ENCODE assay signal across 8 mouse cellular contexts in genomic region chr12:84192741-84193641, GRCm38 (mm10). TPM values are rescaled to one million over a fixed set of nuclear protein-coding genes. Genes with fewer than 3 reads are reported as not detected.
DNase-seq lines count a peak whose midpoint lies in the region; ATAC-seq and TF ChIP-seq lines count a peak whose summit lies in the region.

No protein-coding gene starts in this region.

- no peaks in the 10 kb centered on the region for H3K9me3 ChIP-seq in kidney, embryonic 14.5 days (ENCODE audit: control insufficient read depth, low read length)
- H3K9me3 ChIP-seq in liver, embryonic 16.5 days (replicated peaks; ENCODE audit: control insufficient read depth, low read length), result no peaks in the 10 kb centered on the region
- no peaks in the 10 kb centered on the region for H3K9me3 ChIP-seq in neural tube, embryonic 11.5 days (ENCODE audit: control insufficient read depth, low read length)

- no peaks in the 10 kb centered on the region for H3K27me3 ChIP-seq in C2C12 (ENCODE audit: control insufficient read depth, insufficient read depth, insufficient read length)
- no peaks in the 10 kb centered on the region for H3K27me3 ChIP-seq in kidney, embryonic 14.5 days (ENCODE audit: control insufficient read depth, insufficient read depth, low read length)
- no peaks in the 10 kb centered on the region for H3K27me3 ChIP-seq in liver, embryonic 16.5 days (ENCODE audit: control insufficient read depth, insufficient read depth, low read depth, low read length)
- H3K27me3 ChIP-seq in neural tube, embryonic 11.5 days (ENCODE audit: control insufficient read depth, insufficient read depth, low read length), result no peaks in the 10 kb centered on the region

- peak overlapping the region; percentile 80 for H3K4me3 ChIP-seq in C2C12 (ENCODE audit: insufficient read depth, poor library complexity, severe bottlenecking)
- peak overlapping the region; percentile 76 for H3K4me3 ChIP-seq in kidney, embryonic 14.5 days (ENCODE audit: low read length)
- peak overlapping the region; percentile 76 for H3K4me3 ChIP-seq in liver, embryonic 16.5 days (ENCODE audit: low read depth, low read length)
- H3K4me3 ChIP-seq in neural tube, embryonic 11.5 days (ENCODE audit: low read depth, low read length), result peak overlapping the region; percentile 76

- H3K79me2 ChIP-seq in C2C12 (ENCODE audit: control insufficient read depth, insufficient read depth), result peaks cover 87% of the 10 kb centered on the region

- no peak for TF ChIP-seq CTCF in C2C12 (IDR thresholded peaks at IDR 0.05; ENCODE audit: control insufficient read depth, insufficient read depth, insufficient read length)

- ATAC-seq in granulocyte monocyte progenitor cell, adult 5-6 weeks (replicated peaks; ENCODE audit: poor library complexity, severe bottlenecking), result peak; percentile 18
- peak; percentile 41 for ATAC-seq in kidney, embryonic 14.5 days (ENCODE audit: low FRiP score, low TSS enrichment)
- ATAC-seq in liver, embryonic 16.5 days (ENCODE audit: low read depth), result peak; percentile 47
- peak; percentile 48 for ATAC-seq in neural tube, embryonic 11.5 days (ENCODE audit: insufficient read depth, low FRiP score, low TSS enrichment)

- no peaks in the 10 kb centered on the region for H3K36me3 ChIP-seq in C2C12 (ENCODE audit: control insufficient read depth, insufficient read depth)
- no peaks in the 10 kb centered on the region for H3K36me3 ChIP-seq in kidney, embryonic 14.5 days (ENCODE audit: control insufficient read depth, insufficient read depth, low read length)
- H3K36me3 ChIP-seq in liver, embryonic 16.5 days (ENCODE audit: control insufficient read depth, insufficient read depth), result no peaks in the 10 kb centered on the region
- no peaks in the 10 kb centered on the region for H3K36me3 ChIP-seq in neural tube, embryonic 11.5 days (ENCODE audit: control insufficient read depth, insufficient read depth, low read length)

- peak; percentile 61 for DNase-seq in adipocyte (ENCODE audit: low spot score)
- DNase-seq in embryo, embryonic 10 days (ENCODE audit: low spot score), result peak; percentile 77
- peak; percentile 84 for DNase-seq in neural tube, embryonic 11.5 days (ENCODE audit: low spot score)
- DNase-seq in thymus, postnatal 14 days, result peak; percentile 67

- peaks cover 62% of the 10 kb centered on the region for H3K4me1 ChIP-seq in kidney, embryonic 14.5 days (ENCODE audit: control insufficient read depth, insufficient read depth, low read length)
- H3K4me1 ChIP-seq in liver, embryonic 16.5 days (ENCODE audit: control insufficient read depth, low read depth, low read length), result peaks cover 73% of the 10 kb centered on the region
- H3K4me1 ChIP-seq in neural tube, embryonic 11.5 days (ENCODE audit: control insufficient read depth, insufficient read depth, low read length), result peaks cover 41% of the 10 kb centered on the region

- H3K27ac ChIP-seq in kidney, embryonic 14.5 days (ENCODE audit: low read depth, low read length), result peak overlapping the region; percentile 98
- peak overlapping the region; percentile 98 for H3K27ac ChIP-seq in liver, embryonic 16.5 days (ENCODE audit: low read length)
- H3K27ac ChIP-seq in neural tube, embryonic 11.5 days (ENCODE audit: low read depth, low read length), result peak overlapping the region; percentile 93

- H3ac ChIP-seq in C2C12 (ENCODE audit: control insufficient read depth, insufficient read length, low read depth), result peak overlapping the region; percentile 81

- H3K9ac ChIP-seq in kidney, embryonic 14.5 days (ENCODE audit: low read depth, low read length), result peak overlapping the region; percentile 94
- peak overlapping the region; percentile 97 for H3K9ac ChIP-seq in liver, embryonic 16.5 days (ENCODE audit: low read depth, low read length)
- H3K9ac ChIP-seq in neural tube, embryonic 11.5 days (ENCODE audit: low read length), result peak overlapping the region; percentile 90

- under 1% methylated on average over 77 of the region's 102 CpGs for WGBS in kidney, embryonic 14.5 days
- WGBS in liver, embryonic 16.5 days (ENCODE audit: insufficient replicate concordance), result under 1% methylated on average over 90 of the region's 102 CpGs
- WGBS in neural tube, embryonic 11.5 days, result under 1% methylated on average over 73 of the region's 102 CpGs

- peak overlapping the region; percentile 85 for H3K4me2 ChIP-seq in kidney, embryonic 14.5 days (replicated peaks; ENCODE audit: low read depth, low read length)
- peak overlapping the region; percentile 86 for H3K4me2 ChIP-seq in liver, embryonic 16.5 days (ENCODE audit: low read depth, low read length)
- peak overlapping the region; percentile 98 for H3K4me2 ChIP-seq in neural tube, embryonic 11.5 days (ENCODE audit: low read depth)

- H3K79me3 ChIP-seq in C2C12 (ENCODE audit: low read depth), result peaks cover 57% of the 10 kb centered on the region

TF ChIP-seq in C2C12, 6 proteins besides CTCF, POLR2A, EP300 and RAD21:
- TF ChIP-seq MYOG (IDR thresholded peaks at IDR 0.05; ENCODE audit: control insufficient read depth, extremely low read depth, insufficient read length) (no peak), MAX (IDR thresholded peaks at IDR 0.05) (peak; percentile 25)

RNA-seq across cellular contexts. Expression of gene Elmsan1, which starts 25.7 kb away (rescaled TPM):
- polyA plus RNA-seq in C2C12 (2012; fragmentation: generic; extraction: Trizol), result 6.5 TPM
- 12.7 and 15.1 TPM in 2 replicates for total RNA-seq in granulocyte monocyte progenitor cell, adult 5-6 weeks (2014; fragmentation: Nextera tagmentation)
- total RNA-seq in granulocyte monocyte progenitor cell, adult 5-6 weeks (2017), result 7.8 and 10.1 TPM in 2 replicates
- 5.8 and 9.3 TPM in 2 replicates for polyA plus RNA-seq in kidney, embryonic 14.5 days (2014; fragmentation: Nextera tagmentation; extraction: Ambion mirVana)
- 6.9 and 7.8 TPM in 2 replicates for polyA plus RNA-seq in liver, embryonic 16.5 days (2015; fragmentation: Nextera tagmentation; extraction: Ambion mirVana)
- polyA plus RNA-seq in neural tube, embryonic 11.5 days (2014; fragmentation: Nextera tagmentation; extraction: Ambion mirVana), result 4.4 and 5.9 TPM in 2 replicates

RNA-seq across cellular contexts. Expression of gene Pnma1, which starts 44.7 kb away (rescaled TPM):
- polyA plus RNA-seq in C2C12 (2012; fragmentation: generic; extraction: Trizol), result 0.46 TPM
- total RNA-seq in granulocyte monocyte progenitor cell, adult 5-6 weeks (2014; fragmentation: Nextera tagmentation), result 0.26 and 0.47 TPM in 2 replicates
- 0.17 TPM in 1 of 2 replicates, not detected in the other for total RNA-seq in granulocyte monocyte progenitor cell, adult 5-6 weeks (2017)
- polyA plus RNA-seq in kidney, embryonic 14.5 days (2014; fragmentation: Nextera tagmentation; extraction: Ambion mirVana), result 0.24 and 0.51 TPM in 2 replicates
- 0.12 and 0.14 TPM in 2 replicates for polyA plus RNA-seq in liver, embryonic 16.5 days (2015; fragmentation: Nextera tagmentation; extraction: Ambion mirVana)
- 1.6 and 2.5 TPM in 2 replicates for polyA plus RNA-seq in neural tube, embryonic 11.5 days (2014; fragmentation: Nextera tagmentation; extraction: Ambion mirVana)

Comparison
In these comparisons a context has a peak if more than half of its experiments do, and no peak if none do; other contexts are left out.
1. Peak in every context shown above with its lines: DNase-seq, ATAC-seq, H3K4me3 ChIP-seq and H3K27ac ChIP-seq.